Mouse (Mus musculus): Measurements from ENCODE around the gene Nipa1.

DNA sequence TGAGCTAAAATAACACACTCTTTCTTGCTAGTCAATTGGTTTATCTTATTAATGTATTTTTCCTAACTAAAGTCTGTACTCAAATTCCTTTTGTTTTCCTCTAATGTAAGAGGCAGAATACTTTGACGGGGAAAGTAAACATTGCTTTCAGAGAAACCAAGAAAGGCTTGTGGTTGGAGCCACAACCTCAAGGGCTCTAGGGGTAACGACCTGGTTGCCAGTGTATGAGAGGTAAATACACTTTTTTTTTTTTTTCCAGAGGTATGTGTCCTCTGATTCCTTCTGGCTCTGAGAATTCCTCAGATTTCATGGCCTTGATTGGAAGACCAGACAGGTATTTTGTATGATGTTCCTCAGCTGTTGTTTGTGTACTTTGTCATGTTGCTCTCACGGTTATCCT is 2.0 kb downstream of the Nipa1 start:
- TF ChIP-seq SRF (IDR thresholded peaks at IDR 0.05; ENCODE audit: control insufficient read depth, insufficient read length, low read depth), result no peak
- TF ChIP-seq POLR2A (IDR thresholded peaks at IDR 0.05; ENCODE audit: insufficient read length, low read depth), result no peak

Data from myocyte (in vitro differentiated cells).